Mouse (Mus musculus) hindbrain, embryonic 13.5 days (tissue): ENCODE measurements at regions not wholly inside any gene's neighbourhood (a gene's known extent, or its start where the extent isn't known, plus 50 kb on each side); places are given as distances from the start of the nearest gene placed in this dataset.

ENCODE experiments used
- ATAC-seq: fragments of 200-750 bp; cut with Nextera tagmentation; 2 replicates; pipeline ENCODE4 v1.8.0; 2017; ENCODE audit warnings: moderate TSS enrichment; ENCODE audit not compliant: low FRiP score
- H3K27ac ChIP-seq: fragments of 300-500 bp; sonication (generic); 2 replicates; pipeline ENCODE4 v1.5.1; 2015; ENCODE audit warnings: inconsistent platforms, mild to moderate bottlenecking, moderate library complexity
- H3K27me3 ChIP-seq: fragments of 300-500 bp; sonication (generic); 2 replicates; pipeline ENCODE4 v1.6.1; 2015; ENCODE audit warnings: mild to moderate bottlenecking, inconsistent platforms
- H3K36me3 ChIP-seq: fragments of 300-500 bp; sonication (generic); 2 replicates; pipeline ENCODE4 v1.6.1; 2015; ENCODE audit warnings: mild to moderate bottlenecking, inconsistent platforms
- H3K4me1 ChIP-seq: fragments of 300-500 bp; sonication (generic); replicated peaks from 2 replicates; pipeline ENCODE4 v1.6.1; 2015; ENCODE audit warnings: inconsistent platforms
- H3K4me2 ChIP-seq: fragments of 300-500 bp; sonication (generic); 2 replicates; pipeline ENCODE4 v1.6.1; 2015; ENCODE audit warnings: inconsistent platforms, mild to moderate bottlenecking, moderate library complexity
- H3K4me3 ChIP-seq: fragments of 300-500 bp; sonication (generic); 2 replicates; pipeline ENCODE4 v1.5.1; 2015; ENCODE audit warnings: mild to moderate bottlenecking, inconsistent platforms
- H3K9ac ChIP-seq: fragments of 300-500 bp; sonication (generic); 2 replicates; pipeline ENCODE4 v1.6.1; 2015; ENCODE audit warnings: mild to moderate bottlenecking, inconsistent platforms
- H3K9me3 ChIP-seq: fragments of 300-500 bp; sonication (generic); 2 replicates; pipeline ENCODE4 v1.6.1; 2016; ENCODE audit warnings: inconsistent platforms
- WGBS: fragments of 180-500 bp; shearing (Covaris S2); methylation state at CpG from one replicate; pipeline ENCODE4 v1.1.7; 2015; 5-methylcytosine and 5-hydroxymethylcytosine counted together

DNA sequence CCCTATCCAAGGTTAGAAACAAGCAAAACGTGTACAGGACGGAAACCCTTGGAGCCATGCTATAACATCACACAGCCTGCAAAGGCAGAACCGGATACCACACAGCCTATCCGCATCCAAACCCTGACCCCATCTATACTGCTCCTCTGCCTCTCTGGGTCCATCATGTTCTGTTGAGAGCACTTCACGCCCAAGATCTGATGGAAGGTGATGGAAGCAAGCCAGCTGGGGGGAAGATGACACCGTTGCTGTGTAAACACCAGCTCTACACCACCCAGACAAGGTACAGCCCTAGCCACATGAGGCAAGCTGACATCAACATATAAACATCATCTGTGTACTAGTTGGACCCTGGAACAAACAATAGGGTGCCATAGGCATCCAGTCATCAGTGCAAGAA lies 234.8 kb upstream of the Zfp637 start:
- Histone ChIP-seq H3K36me3 (no peaks in the 10 kb centered on the region), H3K4me2 (no peak overlapping the region), H3K9ac (no peak overlapping the region), H3K4me1 (no peaks in the 10 kb centered on the region), H3K4me3 (no peak overlapping the region), H3K9me3 (no peaks in the 10 kb centered on the region; the same call in 1 of the 2 replicates), H3K27me3 (no peaks in the 10 kb centered on the region), H3K27ac (no peak overlapping the region)
- WGBS, result 92% methylated on average over 6 of the region's 6 CpGs
- ATAC-seq, result no peak

DNA sequence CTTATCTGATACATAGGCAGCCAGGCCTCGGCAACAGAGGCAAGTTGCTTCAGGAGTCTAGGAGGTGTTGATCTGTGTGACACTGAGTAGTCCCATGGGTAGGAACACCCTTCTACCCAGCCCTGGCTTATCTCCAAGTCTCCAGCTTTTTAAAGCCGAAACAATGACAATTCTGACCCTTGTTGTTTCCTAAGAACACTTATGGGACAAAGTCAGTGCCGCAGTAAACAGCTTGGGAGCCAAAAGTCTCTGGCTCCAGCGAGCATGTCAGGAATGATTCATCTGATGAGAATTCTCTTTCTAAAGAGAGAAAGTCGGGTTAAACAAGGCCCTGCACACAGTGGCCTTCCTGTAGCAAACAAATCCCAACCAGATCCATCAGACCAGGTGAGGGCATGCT lies 234.0 kb upstream of the Zfp637 start:
- no peak overlapping the region for H3K4me3 ChIP-seq
- no peak overlapping the region for H3K4me2 ChIP-seq
- no peaks in the 10 kb centered on the region for H3K27me3 ChIP-seq
- H3K4me1 ChIP-seq, result no peaks in the 10 kb centered on the region
- no peak overlapping the region for H3K9ac ChIP-seq
- 81% methylated on average over 5 of the region's 5 CpGs for WGBS
- H3K27ac ChIP-seq, result no peak overlapping the region
- no peak for ATAC-seq
- H3K9me3 ChIP-seq, result no peaks in the 10 kb centered on the region; the same call in 1 of the 2 replicates
- H3K36me3 ChIP-seq, result no peaks in the 10 kb centered on the region

- no peaks in the 10 kb centered on the region for H3K9me3 ChIP-seq
These were observed 231.2 kb upstream of the Zfp637 start for GRCm38 (mm10) chr6:117609476-117610404.

GRCm38 (mm10) chr6:117611281-117611680 lies 229.7 kb upstream of the Zfp637 start:
- H3K9ac ChIP-seq, result no peak overlapping the region
- H3K27me3 ChIP-seq, result no peaks in the 10 kb centered on the region
- 91% methylated on average over 10 of the region's 10 CpGs for WGBS
- H3K27ac ChIP-seq, result no peak overlapping the region
- no peak overlapping the region for H3K4me2 ChIP-seq
- no peaks in the 10 kb centered on the region for H3K4me1 ChIP-seq
- H3K4me3 ChIP-seq, result no peak overlapping the region
- H3K9me3 ChIP-seq, result no peaks in the 10 kb centered on the region
- H3K36me3 ChIP-seq, result no peaks in the 10 kb centered on the region
- no peak for ATAC-seq

More at GRCm38 (mm10) chr6:117609476-117610404, 231.2 kb upstream of the Zfp637 start:
- Histone ChIP-seq H3K4me1 (no peaks in the 10 kb centered on the region), H3K4me3 (no peak overlapping the region), H3K27me3 (no peaks in the 10 kb centered on the region), H3K36me3 (no peaks in the 10 kb centered on the region), H3K9ac (no peak overlapping the region), H3K27ac (no peak overlapping the region), H3K4me2 (no peak overlapping the region)
- ATAC-seq, result no peak
- WGBS, result 72% methylated on average over 11 of the region's 11 CpGs

GRCm38 (mm10) chr6:117611965-117612364 lies 229.0 kb upstream of the Zfp637 start:
- Histone ChIP-seq H3K4me1 (no peaks in the 10 kb centered on the region), H3K9ac (no peak overlapping the region), H3K36me3 (no peaks in the 10 kb centered on the region), H3K27me3 (no peaks in the 10 kb centered on the region), H3K27ac (no peak overlapping the region), H3K4me2 (no peak overlapping the region), H3K4me3 (no peak overlapping the region), H3K9me3 (no peaks in the 10 kb centered on the region)
- 96% methylated on average over 8 of the region's 8 CpGs for WGBS
- no peak for ATAC-seq

GRCm38 (mm10) chr6:117612421-117612820 lies 228.6 kb upstream of the Zfp637 start:
- no peak overlapping the region for H3K4me3 ChIP-seq
- no peaks in the 10 kb centered on the region for H3K4me1 ChIP-seq
- H3K27me3 ChIP-seq, result no peaks in the 10 kb centered on the region
- H3K4me2 ChIP-seq, result no peak overlapping the region
- H3K36me3 ChIP-seq, result no peaks in the 10 kb centered on the region
- ATAC-seq, result no peak
- no peaks in the 10 kb centered on the region for H3K9me3 ChIP-seq
- no peak overlapping the region for H3K9ac ChIP-seq
- 86% methylated on average over 8 of the region's 8 CpGs for WGBS
- no peak overlapping the region for H3K27ac ChIP-seq

DNA sequence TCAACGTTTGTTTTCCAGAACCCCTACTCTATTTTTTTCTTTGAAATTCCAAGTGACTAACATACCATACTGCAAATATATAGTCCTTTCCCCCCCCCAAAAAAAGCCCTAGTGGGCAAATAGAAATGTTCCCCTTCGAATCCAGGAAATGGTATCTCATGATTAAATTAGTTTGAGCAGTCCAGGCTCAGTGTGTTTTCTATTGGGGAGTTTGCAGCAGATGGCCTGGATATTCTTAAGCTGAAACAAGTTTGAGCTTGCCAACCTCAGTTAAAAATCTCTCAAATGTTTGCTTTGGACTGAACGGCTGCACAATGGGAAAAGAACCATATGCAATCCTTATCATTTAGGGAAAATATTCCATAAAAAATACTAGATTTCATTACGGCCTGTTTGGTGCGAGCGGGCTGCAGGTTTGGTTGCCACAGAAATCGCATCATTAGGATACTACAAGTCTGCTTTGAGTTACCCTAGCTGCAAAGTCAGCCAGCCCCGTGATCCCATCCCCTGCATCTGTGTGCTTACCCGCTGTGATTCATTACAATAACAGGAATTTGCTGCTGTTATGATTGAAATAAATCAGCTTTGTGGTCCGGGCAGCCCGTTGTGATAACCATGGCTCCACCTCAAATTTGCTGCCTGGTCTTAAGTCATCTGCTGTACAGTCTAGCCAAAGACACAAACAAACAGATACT lies 227.2 kb upstream of the Zfp637 start:
- WGBS, result 79% methylated on average over 11 of the region's 11 CpGs
- Histone ChIP-seq H3K27me3 (no peaks in the 10 kb centered on the region), H3K4me1 (no peaks in the 10 kb centered on the region), H3K9ac (no peak overlapping the region), H3K4me3 (no peak overlapping the region), H3K36me3 (no peaks in the 10 kb centered on the region), H3K4me2 (no peak overlapping the region), H3K9me3 (no peaks in the 10 kb centered on the region), H3K27ac (no peak overlapping the region)
- no peak for ATAC-seq

DNA sequence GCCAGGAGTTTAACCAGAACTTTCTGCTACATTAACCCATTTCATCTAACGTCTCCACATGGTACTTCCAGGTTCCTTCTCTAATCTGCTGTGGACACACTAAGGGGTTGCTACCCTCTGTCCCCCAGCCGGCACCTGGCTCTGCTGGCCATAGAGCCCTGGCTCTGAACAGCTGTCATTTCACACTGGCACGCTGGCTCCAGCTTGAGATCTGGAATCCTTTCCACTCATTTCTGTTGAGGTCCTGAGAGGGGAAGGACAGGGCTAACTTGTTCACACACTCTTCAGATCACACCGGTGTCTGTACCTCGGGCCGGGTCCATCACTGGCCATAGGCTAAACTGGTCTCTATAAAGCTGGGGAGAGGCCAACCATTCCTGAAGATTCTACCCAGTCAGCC lies 226.6 kb upstream of the Zfp637 start:
- Histone ChIP-seq H3K9me3 (no peaks in the 10 kb centered on the region), H3K9ac (no peak overlapping the region), H3K4me3 (no peak overlapping the region), H3K27ac (no peak overlapping the region), H3K4me1 (no peaks in the 10 kb centered on the region), H3K4me2 (no peak overlapping the region), H3K36me3 (no peaks in the 10 kb centered on the region), H3K27me3 (no peaks in the 10 kb centered on the region)
- 83% methylated on average over 6 of the region's 6 CpGs for WGBS
- no peak for ATAC-seq

GRCm38 (mm10) chr6:117617168-117617567 lies 223.8 kb upstream of the Zfp637 start:
- 84% methylated on average over 6 of the region's 6 CpGs for WGBS
- no peaks in the 10 kb centered on the region for H3K36me3 ChIP-seq
- no peak for ATAC-seq
- H3K9me3 ChIP-seq, result no peaks in the 10 kb centered on the region
- no peak overlapping the region for H3K4me2 ChIP-seq
- no peaks in the 10 kb centered on the region for H3K4me1 ChIP-seq
- H3K4me3 ChIP-seq, result no peak overlapping the region
- no peaks in the 10 kb centered on the region for H3K27me3 ChIP-seq
- H3K27ac ChIP-seq, result no peak overlapping the region
- H3K9ac ChIP-seq, result no peak overlapping the region

- 84% methylated on average over 4 of the region's 4 CpGs for WGBS
- H3K4me1 ChIP-seq, result no peaks in the 10 kb centered on the region
- H3K27me3 ChIP-seq, result no peaks in the 10 kb centered on the region
- H3K9ac ChIP-seq, result no peak overlapping the region
- H3K27ac ChIP-seq, result no peak overlapping the region
- H3K36me3 ChIP-seq, result no peaks in the 10 kb centered on the region
- no peak overlapping the region for H3K4me2 ChIP-seq
- H3K4me3 ChIP-seq, result no peak overlapping the region
- ATAC-seq, result no peak
- H3K9me3 ChIP-seq, result no peaks in the 10 kb centered on the region
These were observed 223.0 kb upstream of the Zfp637 start for GRCm38 (mm10) chr6:117617951-117618350.

DNA sequence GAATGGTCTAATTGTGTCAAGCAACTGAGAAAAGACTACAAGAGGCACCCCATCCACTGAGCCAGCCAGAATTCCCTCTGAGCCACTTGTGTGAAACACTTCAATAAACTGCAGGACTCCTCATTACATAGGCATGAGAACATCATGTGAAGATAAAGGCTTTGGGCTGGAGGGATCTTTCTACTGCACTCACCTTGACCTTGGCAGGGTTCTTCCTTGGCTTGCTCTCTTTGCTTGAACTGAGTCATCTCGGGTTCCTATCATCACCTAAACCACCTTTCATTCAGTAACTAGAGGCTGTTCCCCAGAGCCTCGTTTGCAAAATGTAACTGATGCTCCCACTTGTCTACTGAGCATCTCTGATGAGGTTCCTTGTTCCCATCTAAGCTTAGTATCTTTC lies 221.4 kb upstream of the Zfp637 start:
- no peak overlapping the region for H3K27ac ChIP-seq
- 78% methylated on average over 2 of the region's 2 CpGs for WGBS
- H3K36me3 ChIP-seq, result no peaks in the 10 kb centered on the region
- H3K4me3 ChIP-seq, result no peak overlapping the region
- no peaks in the 10 kb centered on the region for H3K27me3 ChIP-seq
- no peaks in the 10 kb centered on the region for H3K9me3 ChIP-seq
- H3K4me2 ChIP-seq, result no peak overlapping the region
- no peak for ATAC-seq
- H3K4me1 ChIP-seq, result no peaks in the 10 kb centered on the region
- H3K9ac ChIP-seq, result no peak overlapping the region

DNA sequence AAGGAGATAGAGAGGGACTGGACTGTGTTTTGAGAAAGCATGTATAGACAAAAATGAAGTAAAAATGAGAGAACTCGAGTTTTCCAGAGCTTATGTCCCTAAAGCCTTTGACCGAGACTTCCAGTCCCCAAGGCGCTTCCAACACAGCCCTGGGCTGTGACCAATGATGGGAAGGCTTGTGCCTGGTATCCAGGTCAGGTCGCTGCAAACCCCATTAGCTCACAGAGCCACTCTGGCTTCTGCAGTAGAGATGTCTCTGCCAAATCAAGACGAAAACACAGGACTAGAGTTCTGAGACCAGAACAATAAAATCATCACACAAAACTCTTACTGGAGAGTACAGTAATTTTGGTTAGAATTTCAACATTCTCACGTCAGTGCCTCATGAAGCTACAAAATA lies 218.5 kb upstream of the Zfp637 start:
- WGBS, result 88% methylated on average over 6 of the region's 6 CpGs
- Histone ChIP-seq H3K4me2 (no peak overlapping the region), H3K9ac (no peak overlapping the region), H3K4me1 (no peaks in the 10 kb centered on the region), H3K9me3 (no peaks in the 10 kb centered on the region), H3K36me3 (no peaks in the 10 kb centered on the region), H3K4me3 (no peak overlapping the region), H3K27ac (no peak overlapping the region), H3K27me3 (no peaks in the 10 kb centered on the region)
- ATAC-seq, result no peak

DNA sequence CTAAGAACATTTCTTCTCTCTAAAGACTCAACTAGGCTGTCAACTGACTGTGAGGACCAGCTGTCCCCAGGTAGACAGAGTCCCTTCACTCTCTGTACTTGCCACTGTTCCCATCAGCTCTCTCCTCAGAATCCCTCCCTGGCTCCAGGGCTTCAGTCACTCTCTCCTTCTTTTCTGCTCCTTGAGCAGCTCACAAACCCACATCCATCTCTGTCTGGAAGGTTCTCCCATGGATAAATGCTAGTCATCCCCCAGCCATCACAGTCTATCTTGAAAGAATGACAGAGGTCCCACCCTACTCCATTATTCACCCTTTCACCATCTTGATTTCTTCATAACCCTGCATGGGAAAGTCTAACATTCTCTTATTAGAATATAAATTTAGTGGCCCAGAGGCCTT lies 218.0 kb upstream of the Zfp637 start:
- Histone ChIP-seq H3K4me2 (no peak overlapping the region), H3K9ac (no peak overlapping the region), H3K27ac (no peak overlapping the region), H3K27me3 (no peaks in the 10 kb centered on the region), H3K4me3 (no peak overlapping the region), H3K36me3 (no peaks in the 10 kb centered on the region), H3K4me1 (no peaks in the 10 kb centered on the region), H3K9me3 (no peaks in the 10 kb centered on the region)
- no peak for ATAC-seq
